Mouse (Mus musculus) thymus, adult 2 months (tissue): Measurements from ENCODE around the gene Runx2. TPM values are rescaled to one million over a fixed set of nuclear protein-coding genes. Genes with fewer than 3 reads are reported as not detected.

Source experiments
- DNase-seq: peaks from one replicate; pipeline ENCODE4 v3.0.0; 2021
- H3K27ac ChIP-seq: fragments of 200-500 bp; 2 replicates; pipeline ENCODE4 v1.5.1; 2012; ENCODE audit warnings: low read length, control low read depth; ENCODE audit not compliant: control insufficient read depth, insufficient read depth
- H3K27me3 ChIP-seq: fragments of 200-500 bp; 2 replicates; pipeline ENCODE4 v1.6.1; 2012; ENCODE audit warnings: mild to moderate bottlenecking, low read length, moderate library complexity, mixed read lengths; ENCODE audit not compliant: control insufficient read depth, insufficient read depth
- H3K36me3 ChIP-seq: fragments of 200-500 bp; 2 replicates; pipeline ENCODE4 v1.6.1; 2012; ENCODE audit warnings: mild to moderate bottlenecking, low read length, moderate library complexity; ENCODE audit not compliant: control insufficient read depth, insufficient read depth
- H3K4me1 ChIP-seq: fragments of 200-500 bp; replicated peaks from 2 replicates; pipeline ENCODE4 v1.6.1; 2012; ENCODE audit warnings: low read length; ENCODE audit not compliant: control insufficient read depth, insufficient read depth
- H3K4me3 ChIP-seq: fragments of 200-500 bp; 2 replicates; pipeline ENCODE4 v1.5.1; 2012; ENCODE audit warnings: mild to moderate bottlenecking, low read length, control low read depth, moderate library complexity; ENCODE audit not compliant: control insufficient read depth, insufficient read depth
- CTCF ChIP-seq: fragments of 200-500 bp; IDR thresholded peaks from 2 replicates; pipeline ENCODE4 v1.5.1; 2012; ENCODE audit warnings: mild to moderate bottlenecking, control low read depth, low read length, moderate library complexity, borderline replicate concordance; ENCODE audit not compliant: control insufficient read depth, poor library complexity, insufficient read depth; ENCODE audit errors: extremely low read depth
- POLR2A ChIP-seq: fragments of 200-500 bp; IDR thresholded peaks from 2 replicates; pipeline ENCODE4 v1.6.1; 2012; ENCODE audit warnings: mild to moderate bottlenecking, low read length, control low read depth, moderate library complexity; ENCODE audit not compliant: control insufficient read depth, poor library complexity, insufficient read depth; ENCODE audit errors: extremely low read depth
- WGBS: fragments of 180-500 bp; shearing (Covaris S2); methylation state at CpG from one replicate; pipeline ENCODE4 v1.1.7; 2018; 5-methylcytosine and 5-hydroxymethylcytosine counted together
- polyA plus RNA-seq: library from polyadenylated mRNA; depleted of rRNA; stranded (reverse); fragments of >200 nt; gene quantifications from 2 replicates; pipeline ENCODE4 v1.2.3, GENCODE M21; 2012

Gene Runx2
- polyA plus RNA-seq, 1 experiment = 6.7 TPM

- H3K4me3 ChIP-seq = no peak overlapping the region
- WGBS = 95% methylated on average over 3 of the region's 3 CpGs
- no peaks in the 10 kb centered on the region for H3K27me3 ChIP-seq
- TF ChIP-seq POLR2A (no peak), CTCF (no peak)
- H3K4me1 ChIP-seq = no peaks in the 10 kb centered on the region
- H3K27ac ChIP-seq = no peak overlapping the region
- no peaks in the 10 kb centered on the region for H3K36me3 ChIP-seq
- DNase-seq = no peak
These were observed 226.1 kb downstream of the Runx2 start for GRCm38 (mm10) chr17:44588470-44588869.

GRCm38 (mm10) chr17:44588020-44588419 is 226.6 kb downstream of the Runx2 start:
- no peak overlapping the region for H3K4me3 ChIP-seq
- no peak for DNase-seq
- H3K4me1 ChIP-seq = no peaks in the 10 kb centered on the region
- H3K27me3 ChIP-seq = no peaks in the 10 kb centered on the region
- H3K27ac ChIP-seq = no peak overlapping the region
- TF ChIP-seq CTCF = no peak
- TF ChIP-seq POLR2A = no peak
- WGBS = 90% methylated on average over 3 of the region's 3 CpGs
- no peaks in the 10 kb centered on the region for H3K36me3 ChIP-seq

GRCm38 (mm10) chr17:44586196-44586595 is 228.4 kb downstream of the Runx2 start:
- no peak for DNase-seq
- Histone ChIP-seq H3K36me3 (no peaks in the 10 kb centered on the region), H3K27ac (no peak overlapping the region), H3K4me3 (no peak overlapping the region), H3K27me3 (no peaks in the 10 kb centered on the region), H3K4me1 (no peaks in the 10 kb centered on the region)
- no peak for TF ChIP-seq CTCF
- no peak for TF ChIP-seq POLR2A
- 93% methylated on average over 3 of the region's 3 CpGs for WGBS

- Histone ChIP-seq H3K27ac (no peak overlapping the region), H3K27me3 (no peaks in the 10 kb centered on the region), H3K4me3 (no peak overlapping the region), H3K4me1 (no peaks in the 10 kb centered on the region), H3K36me3 (no peaks in the 10 kb centered on the region)
- 93% methylated on average over 6 of the region's 6 CpGs for WGBS
- DNase-seq = no peak
- TF ChIP-seq POLR2A (no peak), CTCF (no peak)
These were observed 229.8 kb downstream of the Runx2 start for GRCm38 (mm10) chr17:44584781-44585180.

DNA sequence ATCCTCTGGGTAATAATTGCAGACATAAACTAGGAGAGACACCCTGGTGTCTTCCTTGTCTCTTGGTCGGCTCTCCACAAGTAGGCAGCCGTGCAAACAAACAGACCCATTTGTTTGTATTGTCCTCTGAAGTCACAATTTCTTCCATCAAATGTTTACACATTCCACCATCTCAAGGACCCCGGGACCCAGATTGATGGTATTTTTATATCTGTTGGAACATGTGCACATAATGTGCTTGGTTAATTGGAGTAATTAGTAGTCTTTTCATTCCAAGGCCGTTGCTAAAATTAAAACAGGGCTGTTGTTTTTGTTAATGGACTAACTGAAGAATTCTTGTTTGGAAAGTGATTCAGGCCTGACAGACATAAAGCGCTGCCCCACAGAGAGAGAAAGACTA is 236.8 kb downstream of the Runx2 start:
- no peaks in the 10 kb centered on the region for H3K36me3 ChIP-seq
- TF ChIP-seq POLR2A (no peak), CTCF (no peak)
- no peak overlapping the region for H3K27ac ChIP-seq
- WGBS = 95% methylated on average over 5 of the region's 5 CpGs
- DNase-seq = no peak
- no peaks in the 10 kb centered on the region for H3K27me3 ChIP-seq
- H3K4me3 ChIP-seq = no peak overlapping the region
- no peaks in the 10 kb centered on the region for H3K4me1 ChIP-seq

DNA sequence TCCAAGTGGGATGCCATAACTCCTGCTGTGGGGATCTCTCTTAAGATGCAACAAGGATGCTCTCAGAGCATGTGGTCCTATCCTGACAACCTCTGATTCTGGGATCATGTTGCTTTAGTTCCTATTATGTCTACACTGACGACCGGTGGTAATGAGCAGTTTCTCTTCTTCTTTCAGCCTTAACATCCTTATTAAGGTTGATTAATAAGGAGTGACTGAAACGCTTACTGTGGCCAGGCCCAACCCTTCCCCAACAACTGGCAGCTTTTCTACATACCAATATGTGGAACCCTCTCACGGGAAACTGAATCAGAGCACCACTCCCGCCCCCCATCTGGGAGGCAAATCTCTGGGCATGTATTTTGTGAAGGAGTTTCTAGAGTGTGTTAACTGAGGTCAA is 243.7 kb downstream of the Runx2 start:
- H3K27ac ChIP-seq = no peak overlapping the region
- H3K4me1 ChIP-seq = peaks cover 15% of the 10 kb centered on the region
- WGBS = 94% methylated on average over 5 of the region's 5 CpGs
- no peak overlapping the region for H3K4me3 ChIP-seq
- no peak for DNase-seq
- H3K27me3 ChIP-seq = no peaks in the 10 kb centered on the region
- no peak for TF ChIP-seq POLR2A
- TF ChIP-seq CTCF = no peak
- H3K36me3 ChIP-seq = no peaks in the 10 kb centered on the region

GRCm38 (mm10) chr17:44569020-44569621 is 245.5 kb downstream of the Runx2 start:
- no peak overlapping the region for H3K4me3 ChIP-seq
- 48% methylated on average over 8 of the region's 8 CpGs for WGBS
- no peak for TF ChIP-seq CTCF
- no peak for TF ChIP-seq POLR2A
- no peak for DNase-seq
- no peaks in the 10 kb centered on the region for H3K27me3 ChIP-seq
- H3K4me1 ChIP-seq = peaks cover 15% of the 10 kb centered on the region
- no peaks in the 10 kb centered on the region for H3K36me3 ChIP-seq
- no peak overlapping the region for H3K27ac ChIP-seq
